Mouse (Mus musculus) MEL (cell line): ENCODE measurements at regions not wholly inside any gene's neighbourhood (a gene's known extent, or its start where the extent isn't known, plus 50 kb on each side); places are given as distances from the start of the nearest gene placed in this dataset.
A peak's percentile ranks its signal among the peaks of the same experiment; 100 is the strongest.

ENCODE experiments used
- DNase-seq: peaks from one replicate; pipeline ENCODE4 v3.0.0; 2011; ENCODE audit warnings: low read depth, low spot score
- H3K27ac ChIP-seq: 2 replicates; pipeline ENCODE4 v1.5.1; 2012; ENCODE audit warnings: low read depth, mild to moderate bottlenecking, control low read depth, low read length, moderate library complexity; ENCODE audit not compliant: control insufficient read depth
- H3K27me3 ChIP-seq, 2 experiments: fragments of 150-350 bp in 1 of 2; sonication (generic) in 1 of 2; 2 replicates each; pipeline ENCODE4 v1.6.1; 2012; ENCODE audit warnings: low read length in 2 of 2, mild to moderate bottlenecking in 2 of 2, improper control_type of control experiment in 1 of 2, moderate library complexity in 1 of 2; ENCODE audit not compliant: insufficient read depth in 2 of 2, control insufficient read depth in 1 of 2
- H3K36me3 ChIP-seq, 2 experiments: 2 replicates each; pipeline ENCODE4 v1.6.1; 2012 to 2014; ENCODE audit warnings: low read length in 2 of 2, improper control_type of control experiment in 1 of 2, inconsistent platforms in 1 of 2, mild to moderate bottlenecking in 1 of 2; ENCODE audit not compliant: insufficient read depth in 2 of 2, control insufficient read depth in 1 of 2
- H3K4me1 ChIP-seq, 2 experiments: fragments of 150-350 bp in 1 of 2; sonication (generic) in 1 of 2; 2 replicates each; pipeline ENCODE4 v1.6.1; 2012; ENCODE audit warnings: low read length in 2 of 2, improper control_type of control experiment in 1 of 2, mild to moderate bottlenecking in 1 of 2; ENCODE audit not compliant: insufficient read depth in 2 of 2, control insufficient read depth in 1 of 2
- H3K4me3 ChIP-seq, 2 experiments: fragments of 150-350 bp in 1 of 2; sonication (generic) in 1 of 2; 2 replicates each; pipeline ENCODE4 v1.5.1; 2012; ENCODE audit warnings: low read depth in 2 of 2, low read length in 2 of 2, mild to moderate bottlenecking in 2 of 2, moderate library complexity in 2 of 2, control low read depth in 1 of 2, improper control_type of control experiment in 1 of 2; ENCODE audit not compliant: control insufficient read depth in 1 of 2, insufficient read depth in 1 of 2
- H3K79me2 ChIP-seq: 2 replicates; pipeline ENCODE4 v1.6.1; 2012; ENCODE audit warnings: mild to moderate bottlenecking, low read length, moderate library complexity; ENCODE audit not compliant: control insufficient read depth, poor library complexity, insufficient read depth
- H3K9ac ChIP-seq: 2 replicates; pipeline ENCODE4 v1.6.1; 2012; ENCODE audit warnings: low read depth, mild to moderate bottlenecking, control low read depth, low read length, moderate library complexity; ENCODE audit not compliant: control insufficient read depth, poor library complexity, severe bottlenecking
- H3K9me3 ChIP-seq: fragments of 150-350 bp; sonication (generic); replicated peaks from 2 replicates; pipeline ENCODE4 v1.6.1; 2012; ENCODE audit warnings: mild to moderate bottlenecking, low read length, improper control_type of control experiment, moderate library complexity; ENCODE audit not compliant: insufficient read depth
- CHD1 ChIP-seq: IDR thresholded peaks from 2 replicates; pipeline ENCODE4 v1.6.1; 2012; ENCODE audit warnings: low read depth, mild to moderate bottlenecking, inconsistent platforms, low read length, improper control_type of control experiment
- CHD2 ChIP-seq: IDR thresholded peaks from 2 replicates; pipeline ENCODE4 v1.6.1; 2011; ENCODE audit warnings: low read length, improper control_type of control experiment
- GABPA ChIP-seq: IDR thresholded peaks from 2 replicates; pipeline ENCODE4 v1.6.1; 2012; ENCODE audit warnings: low read depth, mild to moderate bottlenecking, inconsistent platforms, low read length, improper control_type of control experiment, moderate library complexity
- GATA1 ChIP-seq: IDR thresholded peaks from 2 replicates; pipeline ENCODE4 v1.6.1; 2011; ENCODE audit warnings: low read depth, low read length, improper control_type of control experiment
- HCFC1 ChIP-seq: IDR thresholded peaks from 2 replicates; pipeline ENCODE4 v1.6.1; 2012; ENCODE audit warnings: low read depth, mild to moderate bottlenecking, inconsistent platforms, low read length, improper control_type of control experiment, moderate library complexity
- MAX ChIP-seq: IDR thresholded peaks from 2 replicates; pipeline ENCODE4 v1.6.1; 2011; ENCODE audit warnings: low read length, improper control_type of control experiment
- MAZ ChIP-seq: IDR thresholded peaks from 2 replicates; pipeline ENCODE4 v1.6.1; 2012; ENCODE audit warnings: low read depth, mild to moderate bottlenecking, inconsistent platforms, low read length, improper control_type of control experiment
- MXI1 ChIP-seq: IDR thresholded peaks from 2 replicates; pipeline ENCODE4 v1.6.1; 2011; ENCODE audit warnings: mild to moderate bottlenecking, low read depth, low read length, improper control_type of control experiment
- MYB ChIP-seq: IDR thresholded peaks from 2 replicates; pipeline ENCODE4 v1.6.1; 2011; ENCODE audit warnings: mild to moderate bottlenecking, low read depth, low read length, improper control_type of control experiment
- NELFE ChIP-seq: IDR thresholded peaks from 2 replicates; pipeline ENCODE4 v1.6.1; 2011; ENCODE audit warnings: low read depth, low read length, improper control_type of control experiment
- NRF1 ChIP-seq: IDR thresholded peaks from 2 replicates; pipeline ENCODE4 v1.6.1; 2014; ENCODE audit warnings: low read depth, mild to moderate bottlenecking, inconsistent platforms, low read length, improper control_type of control experiment, moderate library complexity; ENCODE audit not compliant: poor library complexity, insufficient read depth, severe bottlenecking
- POLR2AphosphoS2 ChIP-seq: IDR thresholded peaks from 2 replicates; pipeline ENCODE4 v1.6.1; 2011; ENCODE audit warnings: low read length, improper control_type of control experiment
- POLR2AphosphoS5 ChIP-seq: IDR thresholded peaks from 2 replicates; pipeline ENCODE4 v1.6.1; 2012; ENCODE audit warnings: low read depth, borderline replicate concordance, mild to moderate bottlenecking, inconsistent platforms, low read length, moderate library complexity, mixed read lengths
- RAD21 ChIP-seq: IDR thresholded peaks from 2 replicates; pipeline ENCODE4 v1.6.1; 2011; ENCODE audit warnings: mild to moderate bottlenecking, low read depth, low read length, improper control_type of control experiment
- RCOR1 ChIP-seq: IDR thresholded peaks from 2 replicates; pipeline ENCODE4 v1.6.1; 2012; ENCODE audit warnings: low read depth, mild to moderate bottlenecking, inconsistent platforms, low read length, improper control_type of control experiment
- SMC3 ChIP-seq: IDR thresholded peaks from 2 replicates; pipeline ENCODE4 v1.6.1; 2011; ENCODE audit warnings: low read depth, low read length, improper control_type of control experiment
- TAL1 ChIP-seq: IDR thresholded peaks from 2 replicates; pipeline ENCODE4 v1.6.1; 2012; ENCODE audit warnings: mild to moderate bottlenecking, inconsistent platforms, low read length, moderate library complexity, mixed read lengths
- TBP ChIP-seq: IDR thresholded peaks from 2 replicates; pipeline ENCODE4 v1.8.0; 2011; ENCODE audit warnings: low read depth, low read length, improper control_type of control experiment
- UBTF ChIP-seq: IDR thresholded peaks from 2 replicates; pipeline ENCODE4 v1.6.1; 2012; ENCODE audit warnings: low read depth, mild to moderate bottlenecking, inconsistent platforms, low read length, improper control_type of control experiment, moderate library complexity, borderline replicate concordance; ENCODE audit not compliant: insufficient read depth
- USF1 ChIP-seq: IDR thresholded peaks from 2 replicates; pipeline ENCODE4 v1.6.1; 2014; ENCODE audit warnings: low read depth, mild to moderate bottlenecking, inconsistent platforms, low read length, improper control_type of control experiment, moderate library complexity
- USF2 ChIP-seq, 2 experiments: IDR thresholded peaks; 2 replicates each; pipeline ENCODE4 v1.6.1; 2011 to 2012; ENCODE audit warnings: improper control_type of control experiment in 2 of 2, low read length in 2 of 2, borderline replicate concordance in 1 of 2, inconsistent platforms in 1 of 2, low read depth in 1 of 2, mild to moderate bottlenecking in 1 of 2; ENCODE audit not compliant: insufficient read depth in 1 of 2
- ZC3H11A ChIP-seq: IDR thresholded peaks from 2 replicates; pipeline ENCODE4 v1.6.1; 2012; ENCODE audit warnings: low read depth, mild to moderate bottlenecking, inconsistent platforms, low read length, improper control_type of control experiment
- ZKSCAN1 ChIP-seq: IDR thresholded peaks from 2 replicates; pipeline ENCODE4 v1.6.1; 2012; ENCODE audit warnings: low read depth, mild to moderate bottlenecking, inconsistent platforms, low read length, improper control_type of control experiment, moderate library complexity
- ZMIZ1 ChIP-seq: IDR thresholded peaks from 2 replicates; pipeline ENCODE4 v1.6.1; 2012; ENCODE audit warnings: low read depth, mild to moderate bottlenecking, inconsistent platforms, low read length, improper control_type of control experiment, moderate library complexity
- ZNF384 ChIP-seq: IDR thresholded peaks from 2 replicates; pipeline ENCODE4 v1.6.1; 2012; ENCODE audit warnings: low read depth, mild to moderate bottlenecking, inconsistent platforms, low read length, improper control_type of control experiment

DNA sequence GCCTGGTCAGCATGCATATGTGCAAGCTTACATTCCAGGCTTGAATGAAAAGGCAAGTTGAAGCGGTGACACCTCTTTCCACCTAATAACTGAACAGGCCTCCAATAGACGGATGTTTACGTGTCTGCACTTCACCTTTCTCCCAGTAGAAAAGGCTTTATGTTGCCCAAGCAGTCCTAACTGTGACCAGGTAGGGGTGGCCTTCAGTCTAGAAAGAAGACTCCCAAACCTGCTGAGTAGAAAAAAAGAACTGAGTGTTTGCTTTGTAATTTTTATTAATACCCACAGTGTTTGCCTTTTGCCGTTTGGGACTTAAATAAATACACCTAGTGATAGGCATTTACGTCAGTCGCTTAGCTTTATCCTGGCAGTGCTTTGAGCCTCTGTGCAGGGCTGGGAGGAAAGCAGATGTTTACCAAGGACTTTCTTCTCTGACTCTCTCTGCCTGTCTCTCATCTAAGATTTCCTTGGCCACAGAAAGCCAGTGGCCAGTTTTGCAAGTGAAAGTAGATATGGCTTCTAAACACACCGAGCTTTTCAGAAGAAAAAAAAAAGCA is 104.5 kb upstream of the 1700020N01Rik start:
- H3K27ac ChIP-seq: no peak overlapping the region
- no peaks in the 10 kb centered on the region for H3K79me2 ChIP-seq
- H3K36me3 ChIP-seq: no peaks in the 10 kb centered on the region; a peak in 1 of 4 replicates
- no peaks in the 10 kb centered on the region for H3K27me3 ChIP-seq
- H3K9ac ChIP-seq: no peak overlapping the region
- TF ChIP-seq ZMIZ1 (no peak), RCOR1 (no peak), ZC3H11A (no peak), ZNF384 (no peak), POLR2AphosphoS2 (no peak), NELFE (no peak), MXI1 (no peak), MYB (no peak), RAD21 (no peak), USF2 (IDR thresholded peaks at IDR 0.05; ENCODE audit: borderline replicate concordance in 1 of 2, insufficient read depth in 1 of 2, low read depth in 1 of 2, low read length in 2 of 2) (no peak)
- no peak overlapping the region for H3K4me3 ChIP-seq
- peaks cover 0 to 5% of the 10 kb centered on the region in 2 experiments; a peak in 1 of 4 replicates for H3K4me1 ChIP-seq
- no peaks in the 10 kb centered on the region for H3K9me3 ChIP-seq
- no peak for DNase-seq

DNA sequence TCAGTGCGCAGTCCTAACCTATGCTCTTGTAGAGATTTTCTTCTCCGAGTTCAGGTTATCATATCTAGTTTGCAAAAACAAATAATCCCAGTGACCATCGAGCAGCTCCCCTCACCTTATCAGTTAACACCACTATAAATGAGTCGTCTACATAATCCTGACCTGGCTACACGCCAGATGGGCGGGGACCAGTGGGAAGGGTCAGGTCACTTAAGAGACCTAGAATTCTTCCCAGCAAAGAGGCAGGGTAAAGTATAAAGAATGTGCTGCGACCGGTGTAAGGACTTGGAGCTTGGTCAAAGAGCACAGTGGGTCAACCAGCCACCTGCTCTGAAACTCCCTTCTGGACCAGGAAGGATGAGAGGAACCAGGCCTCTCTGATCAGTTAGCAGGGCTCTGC is 102.0 kb upstream of the 1700020N01Rik start:
- Histone ChIP-seq H3K79me2 (no peaks in the 10 kb centered on the region), H3K4me1 (peaks cover 0 to 5% of the 10 kb centered on the region in 2 experiments; a peak in 1 of 4 replicates), H3K9ac (no peak overlapping the region), H3K27me3 (no peaks in the 10 kb centered on the region), H3K4me3 (no peak overlapping the region)
- TF ChIP-seq CHD1 (no peak), GATA1 (0 out of 2 replicates have a peak, but pooled peaks have one; percentile 10)
- TF ChIP-seq, all 39 proteins: peak for 1
- no peaks in the 10 kb centered on the region; a peak in 1 of 4 replicates for H3K36me3 ChIP-seq
- DNase-seq: no peak
- no peaks in the 10 kb centered on the region for H3K9me3 ChIP-seq
- H3K27ac ChIP-seq: no peak overlapping the region

DNA sequence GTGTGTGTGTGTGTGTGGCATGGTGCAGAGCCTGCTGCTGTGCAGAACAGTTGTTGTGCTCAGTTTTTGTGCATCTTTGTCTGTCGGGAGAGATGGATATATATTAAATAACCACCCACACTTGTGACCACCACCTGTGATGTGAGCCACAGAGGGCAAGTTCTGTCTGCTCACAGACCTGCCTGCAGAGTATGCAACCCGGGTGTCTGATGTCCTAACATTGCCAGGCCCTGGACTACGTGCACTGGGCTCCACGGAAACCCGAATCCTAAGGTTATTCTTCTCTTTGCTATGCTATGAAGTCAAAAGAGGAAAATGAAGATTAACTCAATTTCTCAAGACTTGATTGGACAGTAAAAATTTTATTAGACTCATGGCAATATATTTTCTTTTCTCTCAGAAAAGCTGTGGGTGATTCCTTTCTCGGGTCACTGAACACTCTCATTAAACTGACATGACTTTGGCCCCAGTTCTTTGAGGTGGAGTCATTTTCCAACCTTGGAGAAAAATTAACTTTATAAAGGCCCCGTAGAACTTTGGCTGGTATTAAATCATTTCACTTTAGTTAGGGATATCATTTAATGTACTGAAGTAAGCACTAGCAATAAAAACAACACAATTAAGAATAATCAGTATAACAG is 100.6 kb upstream of the 1700020N01Rik start:
- H3K36me3 ChIP-seq: no peaks in the 10 kb centered on the region; a peak in 1 of 4 replicates
- H3K27me3 ChIP-seq: no peaks in the 10 kb centered on the region
- H3K9me3 ChIP-seq: no peaks in the 10 kb centered on the region
- H3K79me2 ChIP-seq: no peaks in the 10 kb centered on the region
- H3K9ac ChIP-seq: no peak overlapping the region
- peaks cover 0 to 5% of the 10 kb centered on the region in 2 experiments; a peak in 1 of 4 replicates for H3K4me1 ChIP-seq
- no peak overlapping the region for H3K27ac ChIP-seq
- H3K4me3 ChIP-seq: no peak overlapping the region
- no peak for DNase-seq
- TF ChIP-seq MAZ (no peak), NRF1 (no peak), UBTF (no peak), HCFC1 (no peak), POLR2AphosphoS5 (no peak), MAX (no peak), CHD2 (no peak), USF1 (no peak), TBP (no peak), ZMIZ1 (no peak), ZC3H11A (no peak), TAL1 (no peak), NELFE (no peak), SMC3 (no peak), GABPA (no peak), ZKSCAN1 (no peak)
